Mouse (Mus musculus): ENCODE results near the gene Acr. TPM values are rescaled to one million over a fixed set of nuclear protein-coding genes. Genes with fewer than 3 reads are reported as not detected.

The Acr gene
- polyA plus RNA-seq, 1 experiment from 2014 or later, result not detected

DNA sequence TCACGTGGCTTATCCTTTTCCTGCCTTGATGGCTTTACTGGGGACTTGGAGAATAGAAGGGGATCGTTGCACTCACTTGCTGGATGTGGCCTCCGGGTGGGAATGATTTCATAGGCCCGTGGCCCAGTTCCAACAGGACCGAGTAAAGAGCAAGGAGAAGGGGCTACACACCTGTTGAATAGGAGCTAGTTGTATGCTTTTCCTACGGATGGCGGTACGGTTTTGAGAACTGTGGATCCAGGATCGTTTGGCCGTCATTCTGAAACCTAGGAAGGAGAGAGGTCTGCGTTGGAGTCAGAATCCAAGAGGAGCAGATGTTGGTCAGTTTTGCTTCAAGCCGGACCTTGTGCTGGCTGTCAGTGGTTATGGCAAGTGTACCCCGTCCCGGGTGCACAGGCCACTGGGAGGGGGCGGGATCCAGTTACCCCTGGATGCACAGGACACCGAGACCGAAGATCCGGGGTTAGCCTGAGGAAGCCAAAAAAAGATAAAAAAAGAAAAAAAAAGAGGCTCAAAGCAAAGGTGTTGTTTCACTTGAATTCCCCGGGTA is 41.3 kb upstream of the Acr start:
- Histone ChIP-seq H3K27ac (ENCODE audit: low read length) (no peak overlapping the region), H3K36me3 (ENCODE audit: control insufficient read depth, insufficient read depth, low read length) (no peaks in the 10 kb centered on the region), H3K4me3 (replicated peaks; ENCODE audit: low read length) (no peak overlapping the region), H3K9me3 (replicated peaks; ENCODE audit: control insufficient read depth, low read length) (no peaks in the 10 kb centered on the region), H3K27me3 (ENCODE audit: control insufficient read depth, insufficient read depth, low read length) (peaks cover 21% of the 10 kb centered on the region), H3K4me2 (ENCODE audit: low read depth, low read length) (no peak overlapping the region), H3K9ac (ENCODE audit: low read length) (no peak overlapping the region), H3K4me1 (ENCODE audit: control insufficient read depth, insufficient read depth, low read length) (0 out of 2 replicates have a peak, but pooled peaks cover 3% of the 10 kb centered on the region)
- 90% methylated on average over 19 of the region's 19 CpGs for WGBS
- ATAC-seq (ENCODE audit: insufficient read depth, low FRiP score), result no peak

- no peak for ATAC-seq (ENCODE audit: insufficient read depth, low FRiP score)
- Histone ChIP-seq H3K27ac (ENCODE audit: low read length) (no peak overlapping the region), H3K4me2 (ENCODE audit: low read depth, low read length) (no peak overlapping the region), H3K27me3 (ENCODE audit: control insufficient read depth, insufficient read depth, low read length) (peaks cover 16% of the 10 kb centered on the region), H3K9me3 (replicated peaks; ENCODE audit: control insufficient read depth, low read length) (no peaks in the 10 kb centered on the region), H3K4me3 (replicated peaks; ENCODE audit: low read length) (no peak overlapping the region), H3K4me1 (ENCODE audit: control insufficient read depth, insufficient read depth, low read length) (0 out of 2 replicates have a peak, but pooled peaks cover 3% of the 10 kb centered on the region), H3K36me3 (ENCODE audit: control insufficient read depth, insufficient read depth, low read length) (no peaks in the 10 kb centered on the region), H3K9ac (ENCODE audit: low read length) (no peak overlapping the region)
- 75% methylated on average over 7 of the region's 7 CpGs for WGBS
Observed at GRCm38 (mm10) chr15:89527466-89527865, 40.7 kb upstream of the Acr start.

DNA sequence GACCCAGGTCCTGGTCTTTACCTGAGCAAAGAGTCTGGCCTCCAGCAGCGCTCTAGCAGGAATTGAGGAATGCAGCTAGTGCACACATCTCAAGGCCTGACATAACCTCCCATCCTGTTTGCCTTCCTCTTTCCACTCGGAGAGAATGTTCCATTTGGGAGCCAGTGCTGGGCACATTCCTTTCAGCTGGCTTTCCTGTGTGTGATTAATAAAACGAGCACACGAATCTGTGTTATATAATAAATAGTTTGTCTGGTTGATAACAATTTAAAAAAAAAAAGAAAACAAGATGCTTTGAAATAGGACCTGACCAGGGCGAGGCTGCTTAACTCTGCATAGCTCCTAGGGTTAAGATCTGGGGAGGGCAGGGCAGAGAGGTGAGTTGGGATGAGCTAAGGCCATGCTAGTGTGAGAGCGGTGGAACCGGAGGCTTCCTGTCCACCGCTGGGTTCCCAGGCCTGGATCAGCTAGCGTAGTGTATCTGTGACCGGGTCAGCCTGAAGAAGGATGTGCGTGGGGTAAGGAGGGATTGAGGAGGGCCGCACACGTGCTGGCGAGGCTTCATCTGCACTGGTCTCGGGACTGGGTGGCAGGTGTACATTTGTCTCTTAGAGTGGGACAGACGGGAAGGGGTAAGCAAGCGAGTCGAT is 39.8 kb upstream of the Acr start:
- no peak for ATAC-seq (ENCODE audit: insufficient read depth, low FRiP score)
- H3K27ac ChIP-seq (ENCODE audit: low read length), result no peak overlapping the region
- 80% methylated on average over 18 of the region's 18 CpGs for WGBS
- no peaks in the 10 kb centered on the region for H3K9me3 ChIP-seq (replicated peaks; ENCODE audit: control insufficient read depth, low read length)
- no peak overlapping the region for H3K4me3 ChIP-seq (replicated peaks; ENCODE audit: low read length)
- H3K36me3 ChIP-seq (ENCODE audit: control insufficient read depth, insufficient read depth, low read length), result no peaks in the 10 kb centered on the region
- H3K4me2 ChIP-seq (ENCODE audit: low read depth, low read length), result no peak overlapping the region
- 0 out of 2 replicates have a peak, but pooled peaks cover 3% of the 10 kb centered on the region for H3K4me1 ChIP-seq (ENCODE audit: control insufficient read depth, insufficient read depth, low read length)
- H3K27me3 ChIP-seq (ENCODE audit: control insufficient read depth, insufficient read depth, low read length), result peaks cover 9% of the 10 kb centered on the region; the same call in 1 of the 2 replicates
- H3K9ac ChIP-seq (ENCODE audit: low read length), result no peak overlapping the region

- Histone ChIP-seq H3K27ac (ENCODE audit: low read length) (no peak overlapping the region), H3K36me3 (ENCODE audit: control insufficient read depth, insufficient read depth, low read length) (no peaks in the 10 kb centered on the region), H3K9ac (ENCODE audit: low read length) (no peak overlapping the region), H3K9me3 (replicated peaks; ENCODE audit: control insufficient read depth, low read length) (no peaks in the 10 kb centered on the region), H3K4me2 (ENCODE audit: low read depth, low read length) (no peak overlapping the region), H3K4me1 (ENCODE audit: control insufficient read depth, insufficient read depth, low read length) (0 out of 2 replicates have a peak, but pooled peaks cover 3% of the 10 kb centered on the region), H3K4me3 (replicated peaks; ENCODE audit: low read length) (no peak overlapping the region), H3K27me3 (ENCODE audit: control insufficient read depth, insufficient read depth, low read length) (peaks cover 8% of the 10 kb centered on the region; the same call in 1 of the 2 replicates)
- no peak for ATAC-seq (ENCODE audit: insufficient read depth, low FRiP score)
- 91% methylated on average over 10 of the region's 10 CpGs for WGBS
Observed at GRCm38 (mm10) chr15:89528923-89529322, 39.2 kb upstream of the Acr start.

- no peaks in the 10 kb centered on the region for H3K36me3 ChIP-seq (ENCODE audit: control insufficient read depth, insufficient read depth, low read length)
- no peaks in the 10 kb centered on the region for H3K4me1 ChIP-seq (ENCODE audit: control insufficient read depth, insufficient read depth, low read length)
- no peaks in the 10 kb centered on the region for H3K27me3 ChIP-seq (ENCODE audit: control insufficient read depth, insufficient read depth, low read length)
- H3K9me3 ChIP-seq (replicated peaks; ENCODE audit: control insufficient read depth, low read length), result no peaks in the 10 kb centered on the region
- H3K9ac ChIP-seq (ENCODE audit: low read length), result no peak overlapping the region
- no peak for ATAC-seq (ENCODE audit: insufficient read depth, low FRiP score)
- WGBS, result 12% methylated on average over 4 of the region's 4 CpGs
- H3K4me2 ChIP-seq (ENCODE audit: low read depth, low read length), result no peak overlapping the region
- no peak overlapping the region for H3K4me3 ChIP-seq (replicated peaks; ENCODE audit: low read length)
- no peak overlapping the region for H3K27ac ChIP-seq (ENCODE audit: low read length)
Observed at GRCm38 (mm10) chr15:89530336-89530735, 37.8 kb upstream of the Acr start.

- H3K27me3 ChIP-seq (ENCODE audit: control insufficient read depth, insufficient read depth, low read length), result no peaks in the 10 kb centered on the region
- no peak overlapping the region for H3K9ac ChIP-seq (ENCODE audit: low read length)
- 91% methylated on average over 5 of the region's 5 CpGs for WGBS
- H3K27ac ChIP-seq (ENCODE audit: low read length), result no peak overlapping the region
- no peaks in the 10 kb centered on the region for H3K36me3 ChIP-seq (ENCODE audit: control insufficient read depth, insufficient read depth, low read length)
- no peaks in the 10 kb centered on the region for H3K4me1 ChIP-seq (ENCODE audit: control insufficient read depth, insufficient read depth, low read length)
- ATAC-seq (ENCODE audit: insufficient read depth, low FRiP score), result no peak
- H3K4me3 ChIP-seq (replicated peaks; ENCODE audit: low read length), result no peak overlapping the region
- H3K4me2 ChIP-seq (ENCODE audit: low read depth, low read length), result no peak overlapping the region
- H3K9me3 ChIP-seq (replicated peaks; ENCODE audit: control insufficient read depth, low read length), result no peaks in the 10 kb centered on the region
Observed at GRCm38 (mm10) chr15:89531399-89531798, 36.7 kb upstream of the Acr start.

GRCm38 (mm10) chr15:89532026-89532923 is 35.9 kb upstream of the Acr start:
- Histone ChIP-seq H3K4me1 (ENCODE audit: control insufficient read depth, insufficient read depth, low read length) (no peaks in the 10 kb centered on the region), H3K9me3 (replicated peaks; ENCODE audit: control insufficient read depth, low read length) (no peaks in the 10 kb centered on the region), H3K36me3 (ENCODE audit: control insufficient read depth, insufficient read depth, low read length) (no peaks in the 10 kb centered on the region), H3K27ac (ENCODE audit: low read length) (no peak overlapping the region), H3K4me3 (replicated peaks; ENCODE audit: low read length) (no peak overlapping the region), H3K9ac (ENCODE audit: low read length) (no peak overlapping the region), H3K4me2 (ENCODE audit: low read depth, low read length) (no peak overlapping the region), H3K27me3 (ENCODE audit: control insufficient read depth, insufficient read depth, low read length) (no peaks in the 10 kb centered on the region)
- peak; percentile 9; the same call in 1 of the 2 replicates for ATAC-seq (ENCODE audit: insufficient read depth, low FRiP score)
- WGBS, result 28% methylated on average over 29 of the region's 29 CpGs

DNA sequence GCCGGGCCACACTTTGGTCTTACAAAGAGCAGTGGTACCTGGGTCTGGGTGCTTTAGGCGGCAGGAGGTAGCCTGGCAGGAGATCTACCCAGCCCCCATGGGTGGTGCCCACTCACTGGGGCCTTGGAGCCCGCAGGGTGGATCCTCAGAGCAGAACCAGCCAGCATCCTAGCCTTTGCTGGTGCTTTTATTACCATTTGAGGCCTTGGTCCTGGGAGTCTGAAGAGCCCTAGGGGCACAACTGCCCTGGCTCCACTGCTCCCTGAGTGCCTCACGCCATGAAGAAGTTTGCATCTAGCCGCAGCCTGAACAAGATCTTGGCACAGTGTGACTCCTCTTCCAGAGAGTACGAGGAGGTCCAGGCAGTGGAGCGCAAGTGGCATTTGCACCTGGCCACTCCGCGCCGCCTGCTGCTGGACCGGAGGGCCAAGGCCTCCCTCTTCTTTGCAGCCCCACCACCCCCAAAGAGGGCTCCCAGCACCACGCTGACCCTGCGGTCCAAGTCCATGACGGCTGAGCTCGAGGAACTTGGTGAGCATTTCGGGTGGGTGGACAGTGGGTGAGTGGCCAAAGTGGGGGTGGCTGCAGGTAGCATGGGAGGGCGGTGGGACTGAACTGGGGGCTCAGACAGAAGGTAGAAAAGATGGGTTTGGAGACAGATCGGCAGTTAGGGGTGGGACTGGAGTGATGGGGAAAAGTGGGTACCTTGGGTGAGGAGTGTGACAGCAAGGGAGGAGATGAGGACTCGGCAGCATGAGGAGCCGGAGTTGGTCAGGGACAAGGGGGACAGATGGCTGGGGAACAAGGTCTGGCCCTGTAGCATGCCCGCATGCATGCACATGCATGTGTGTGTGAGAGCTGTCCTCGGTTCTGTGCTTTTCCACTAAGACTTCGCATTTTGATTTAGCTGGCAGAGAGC is 34.9 kb upstream of the Acr start:
- H3K9me3 ChIP-seq (replicated peaks; ENCODE audit: control insufficient read depth, low read length), result no peaks in the 10 kb centered on the region
- WGBS, result 82% methylated on average over 23 of the region's 23 CpGs
- H3K9ac ChIP-seq (ENCODE audit: low read length), result no peak overlapping the region
- no peaks in the 10 kb centered on the region for H3K36me3 ChIP-seq (ENCODE audit: control insufficient read depth, insufficient read depth, low read length)
- H3K27ac ChIP-seq (ENCODE audit: low read length), result no peak overlapping the region
- H3K4me1 ChIP-seq (ENCODE audit: control insufficient read depth, insufficient read depth, low read length), result no peaks in the 10 kb centered on the region
- peak; percentile 15; the same call in 1 of the 2 replicates for ATAC-seq (ENCODE audit: insufficient read depth, low FRiP score)
- H3K27me3 ChIP-seq (ENCODE audit: control insufficient read depth, insufficient read depth, low read length), result no peaks in the 10 kb centered on the region
- H3K4me2 ChIP-seq (ENCODE audit: low read depth, low read length), result no peak overlapping the region
- no peak overlapping the region for H3K4me3 ChIP-seq (replicated peaks; ENCODE audit: low read length)

Data from stomach, embryonic 16.5 days (tissue).